Mouse (Mus musculus) adrenal gland, postnatal 10 days (tissue): ENCODE measurements around the gene Tmem219. TPM values are rescaled to one million over a fixed set of nuclear protein-coding genes. Genes with fewer than 3 reads are reported as not detected.

ENCODE experiments used
- DNase-seq: peaks from one replicate; pipeline ENCODE4 v3.0.0; 2021; ENCODE audit warnings: mixed read lengths
- total RNA-seq, 2 experiments: library from RNA; stranded (reverse); gene quantifications; 2 replicates each; pipeline ENCODE4 v1.2.3; 2021

The Tmem219 gene
- total RNA-seq, 2 experiments from 2014 or later = 32.1 to 32.3 TPM

DNA sequence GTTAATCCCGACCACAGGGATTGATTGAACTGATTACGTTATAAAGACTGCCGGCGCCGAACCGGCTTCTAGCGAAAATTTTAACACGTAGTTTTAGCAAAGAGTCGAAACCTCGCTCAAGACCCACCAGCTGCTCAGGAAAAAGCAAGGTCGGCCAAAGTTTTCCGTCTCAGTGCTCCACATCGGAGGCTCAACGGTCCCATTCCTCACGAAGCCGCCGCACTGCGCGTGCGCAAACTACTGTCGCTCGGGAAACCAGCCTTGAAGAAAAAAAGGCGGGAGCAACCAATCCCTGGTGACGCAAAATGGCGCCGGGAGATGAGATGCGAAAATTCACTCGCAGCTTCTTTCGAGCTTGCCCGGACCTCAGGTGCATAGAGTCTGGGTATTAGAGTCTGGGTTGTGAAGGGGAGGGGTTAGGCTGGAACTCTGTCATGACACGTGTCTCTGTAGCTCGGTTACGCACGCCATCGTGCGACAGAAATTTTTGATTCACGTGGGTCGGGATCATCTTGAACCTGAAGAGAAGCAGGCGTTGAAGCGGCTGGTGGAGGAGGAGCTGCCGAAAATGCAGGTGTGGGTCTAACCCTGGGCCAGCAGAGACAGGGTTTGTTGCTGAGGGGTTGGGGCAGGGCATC, 60.5 kb downstream of the Tmem219 start, which contains the start of gene Ino80e:
Gene Ino80e, minus strand, starts transcription at position 231 of the 638 bp plus-strand sequence.
- peak; percentile 94 for DNase-seq

DNA sequence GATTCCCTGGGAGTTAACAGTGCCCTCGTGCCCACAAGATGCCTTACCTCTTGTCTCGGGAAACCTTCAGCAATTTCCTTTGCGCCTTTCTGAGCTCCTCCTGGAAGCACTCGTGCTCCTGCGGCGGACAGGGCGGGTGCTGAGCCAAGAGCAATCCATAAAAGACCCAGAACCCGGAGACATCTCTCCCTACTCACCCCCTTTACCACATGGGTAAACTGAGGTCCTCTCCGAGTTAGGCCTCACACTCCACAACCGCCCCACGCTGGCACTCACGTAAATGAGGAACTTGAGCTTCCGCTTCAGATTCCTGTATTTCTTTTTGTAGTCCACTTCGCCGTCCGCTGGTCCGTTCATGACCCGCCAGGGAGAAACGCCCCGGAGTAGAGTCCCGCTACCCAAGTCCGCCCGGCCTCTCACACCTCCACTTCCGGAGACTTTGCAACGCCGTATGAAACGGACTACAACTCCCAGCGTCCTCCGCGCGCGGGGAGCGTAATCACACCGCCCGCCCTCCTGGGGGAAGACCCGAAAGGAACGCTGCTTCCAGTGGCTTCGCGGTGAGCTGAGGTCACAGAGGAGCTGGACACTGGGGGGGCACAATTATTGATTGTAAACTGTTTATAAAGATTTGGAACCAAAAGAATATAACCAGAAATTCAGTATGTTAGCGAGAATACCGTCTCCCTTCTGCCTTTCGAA, 61.1 kb downstream of the Tmem219 start, which contains the start of gene Hirip3:
Gene Hirip3, plus strand, starts transcription at position 544 of the 702 bp plus-strand sequence.
- DNase-seq = peak; percentile 97

DNA sequence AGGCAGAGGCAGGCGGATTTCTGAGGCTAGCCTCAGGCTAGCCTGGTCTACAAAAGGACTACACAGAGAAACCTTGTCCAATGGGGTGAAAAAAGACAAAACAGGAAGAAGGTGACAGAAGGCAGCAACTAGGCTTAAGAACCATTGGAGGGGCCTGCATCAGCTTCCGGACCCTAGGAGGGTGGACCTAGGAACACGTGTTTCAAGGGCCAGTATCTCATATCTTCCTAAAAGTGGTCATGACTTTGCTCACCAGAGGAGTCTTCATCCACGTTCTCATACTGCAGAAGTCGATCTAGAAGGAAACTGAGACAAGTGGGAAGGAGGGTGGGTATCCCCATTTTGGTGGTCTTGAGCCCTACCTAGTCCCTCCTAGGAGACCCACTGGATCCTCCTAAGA, 61.7 kb downstream of the Tmem219 start:
- no peak for DNase-seq

DNA sequence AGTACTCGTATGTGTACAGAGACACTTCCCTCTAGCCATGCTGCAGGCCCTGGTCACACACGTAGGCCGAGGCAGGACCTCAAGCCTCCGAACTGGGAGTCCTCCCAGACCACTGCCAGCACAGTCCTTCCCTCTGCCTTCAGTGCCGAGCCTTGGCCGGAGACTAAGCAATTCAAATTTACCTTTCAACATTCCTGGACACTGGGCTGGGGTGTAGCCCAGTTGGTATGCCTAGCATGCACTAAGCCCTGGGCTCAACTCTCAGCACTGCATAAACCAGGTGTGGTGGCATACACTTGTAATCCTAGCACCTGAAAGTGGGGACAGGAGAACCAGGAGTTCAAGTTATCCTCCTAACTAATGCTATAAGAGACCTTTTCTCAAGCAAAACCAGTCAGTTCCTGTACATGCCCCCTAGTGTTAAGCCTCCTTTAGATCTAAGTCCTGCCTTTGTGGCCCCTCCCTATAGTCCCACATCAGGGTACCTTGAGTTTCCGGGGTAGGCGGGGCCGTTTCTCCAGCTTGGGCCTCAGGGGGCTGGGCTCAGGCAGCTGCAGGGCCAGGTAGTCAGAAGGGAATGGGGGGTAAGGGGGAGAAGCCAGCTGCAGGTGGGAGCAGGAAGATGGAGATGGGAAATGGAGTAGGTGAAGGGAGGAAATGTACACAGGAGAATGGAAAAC, 65.8 kb downstream of the Tmem219 start:
- no peak for DNase-seq

DNA sequence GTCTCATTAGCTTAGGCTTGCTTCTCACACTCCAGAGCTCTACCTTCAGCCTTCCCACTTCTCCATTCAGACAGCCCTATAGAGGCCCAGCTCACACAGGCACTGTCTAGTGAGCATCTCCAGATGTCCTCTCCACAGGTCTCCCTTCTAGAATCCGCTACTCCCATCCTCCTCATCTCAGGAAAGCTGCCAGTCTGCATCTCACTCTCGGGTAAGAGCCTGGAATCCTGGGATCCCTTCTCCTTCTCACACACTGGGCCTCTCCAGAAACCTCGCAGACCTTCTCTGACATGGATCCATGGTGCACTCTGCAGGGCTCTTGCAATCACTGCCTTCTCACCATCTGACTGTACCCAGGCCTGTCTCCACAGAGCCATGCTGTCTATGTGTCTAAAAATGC, 67.1 kb downstream of the Tmem219 start:
- DNase-seq = no peak

DNA sequence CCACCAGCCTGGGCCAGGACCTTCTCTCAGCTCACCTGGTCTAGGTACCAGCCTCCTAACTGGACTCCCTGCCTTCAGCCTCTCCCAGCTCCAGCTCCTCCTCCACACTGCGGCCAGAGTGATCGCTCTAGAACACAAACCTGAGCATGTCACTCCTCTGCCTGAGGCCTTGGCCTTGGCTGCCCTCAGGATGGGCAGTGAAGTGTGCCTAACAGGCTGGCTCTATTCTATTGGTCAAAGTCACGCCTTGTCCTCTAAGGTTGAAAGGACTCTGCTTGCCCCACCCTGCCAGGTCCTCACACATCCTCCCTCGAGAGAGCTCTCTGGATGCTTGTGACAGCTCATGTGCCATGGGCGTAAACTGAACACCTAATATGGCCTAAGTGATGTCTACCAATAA, 69.3 kb downstream of the Tmem219 start:
- DNase-seq = no peak

DNA sequence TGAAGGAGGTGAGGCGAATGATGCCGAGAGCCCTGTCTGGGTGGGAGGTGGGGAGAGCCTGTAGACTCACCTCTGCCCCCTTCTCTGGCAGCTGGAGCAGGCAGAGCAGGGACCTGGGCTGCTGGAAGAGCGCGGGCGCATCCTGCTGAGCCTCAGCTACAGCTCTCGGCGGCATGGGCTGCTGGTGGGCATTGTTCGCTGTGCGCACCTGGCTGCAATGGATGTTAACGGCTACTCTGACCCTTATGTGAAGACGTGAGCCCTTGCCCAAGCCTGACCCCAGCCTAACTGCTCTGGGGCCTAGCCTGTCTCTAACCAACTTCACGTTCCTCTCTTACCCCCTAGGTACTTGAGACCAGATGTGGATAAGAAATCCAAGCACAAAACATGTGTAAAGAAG, 71.5 kb downstream of the Tmem219 start:
- DNase-seq = no peak

DNA sequence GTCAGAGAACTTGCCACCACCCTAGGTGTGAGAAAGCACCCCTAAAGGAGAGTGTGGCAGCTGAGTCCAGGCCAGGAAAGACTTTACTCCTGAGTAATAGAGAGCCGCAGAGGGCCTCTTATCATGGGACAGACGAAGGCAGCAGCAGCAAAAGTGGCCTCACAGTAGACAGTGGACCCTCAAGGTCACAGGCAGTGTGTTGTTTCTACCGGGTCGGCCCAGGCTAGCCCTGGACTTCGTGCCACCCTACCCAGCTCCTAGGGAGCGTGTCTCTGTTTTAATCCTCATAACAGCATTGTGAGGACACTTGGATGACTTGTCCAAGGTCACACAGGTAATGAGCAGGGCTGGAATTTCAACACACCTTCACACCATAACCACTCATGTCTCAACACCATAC, 72.6 kb downstream of the Tmem219 start:
- DNase-seq = no peak

DNA sequence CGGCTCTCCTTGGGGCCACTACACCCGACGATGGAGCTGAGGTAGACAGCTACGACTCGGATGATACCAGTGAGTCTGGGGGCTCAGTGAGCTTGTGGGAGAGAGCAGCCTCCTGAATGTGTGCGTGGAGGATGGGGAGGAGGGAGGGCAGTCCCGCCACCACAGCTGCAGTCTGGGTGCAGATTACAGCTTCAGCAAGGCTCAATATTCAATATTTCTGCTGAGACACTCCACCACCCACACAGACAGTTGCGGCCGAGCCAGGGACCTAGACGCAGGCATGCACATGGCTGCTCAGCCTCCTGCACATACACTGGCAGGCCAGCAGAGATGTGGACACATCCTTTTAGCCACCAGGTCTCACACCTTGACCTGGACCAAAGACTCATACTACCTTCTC, 73.9 kb downstream of the Tmem219 start:
- no peak for DNase-seq

DNA sequence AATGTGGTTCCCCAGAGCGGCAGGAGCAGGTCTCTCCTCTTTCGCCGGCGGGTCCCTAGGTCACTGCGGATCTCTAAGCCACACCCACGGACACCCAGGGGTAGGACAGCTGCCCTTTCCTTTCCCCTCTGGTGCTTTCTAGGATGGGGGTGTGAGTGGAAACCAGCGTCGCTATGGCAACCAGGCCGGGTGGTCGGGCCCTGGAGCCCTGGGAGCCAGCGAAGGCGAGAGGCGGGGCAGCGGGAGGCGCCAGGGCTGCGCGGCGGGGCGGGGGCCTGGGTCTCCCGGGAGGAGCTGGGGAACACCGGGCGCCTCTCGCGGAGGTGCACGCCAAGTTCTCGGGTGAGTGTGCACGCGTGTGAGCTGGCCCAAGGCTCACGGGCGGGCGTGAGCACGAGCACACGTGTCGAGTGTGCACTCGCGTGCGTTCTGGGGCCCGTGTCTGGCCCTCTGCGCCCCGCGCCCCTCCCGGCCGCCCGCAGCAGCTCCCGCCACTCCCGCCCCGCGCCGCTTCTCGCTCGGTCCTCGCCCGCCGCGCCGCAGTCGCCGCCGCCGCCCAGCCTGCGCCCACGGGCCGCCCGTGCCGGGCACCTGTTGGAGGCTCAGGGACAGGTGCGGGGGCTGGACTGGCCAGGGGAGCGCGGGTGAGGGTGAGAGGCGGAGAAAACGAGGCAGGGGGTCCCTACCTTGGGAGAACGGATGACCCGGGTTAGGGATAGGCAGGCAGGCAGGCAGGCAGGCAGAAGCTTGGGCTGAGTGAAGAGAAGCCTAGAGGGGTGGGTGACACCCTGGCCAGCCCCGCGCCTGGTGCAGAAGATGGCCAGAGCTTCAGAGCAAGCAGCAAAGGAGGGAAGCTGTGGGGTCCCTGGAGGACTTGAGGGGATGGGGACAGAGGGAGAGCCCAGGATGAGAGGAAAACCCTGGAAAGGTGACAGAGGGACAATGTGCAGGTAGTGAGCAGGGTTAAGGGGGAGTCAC, 75.0 kb downstream of the Tmem219 start:
- peak; percentile 43 for DNase-seq

DNA sequence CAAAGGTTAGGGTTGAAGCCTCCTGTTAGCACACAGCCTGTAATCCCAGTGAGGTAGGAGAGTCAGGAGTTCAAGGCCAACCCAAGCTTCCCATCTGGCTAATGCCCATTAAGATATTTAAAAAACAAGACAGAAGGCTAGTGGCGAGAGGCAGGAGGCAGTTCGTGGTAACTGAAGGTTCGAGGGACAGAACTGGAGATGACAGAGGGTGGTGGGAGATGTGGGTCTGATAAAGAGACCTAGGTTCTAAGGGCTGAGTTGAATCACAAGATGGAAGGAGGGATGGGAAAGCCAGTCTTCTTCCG, 75.6 kb downstream of the Tmem219 start, which contains the start of gene Doc2a:
Gene Doc2a, plus strand, starts transcription at position 301 of the 305 bp plus-strand sequence.
- no peak for DNase-seq

DNA sequence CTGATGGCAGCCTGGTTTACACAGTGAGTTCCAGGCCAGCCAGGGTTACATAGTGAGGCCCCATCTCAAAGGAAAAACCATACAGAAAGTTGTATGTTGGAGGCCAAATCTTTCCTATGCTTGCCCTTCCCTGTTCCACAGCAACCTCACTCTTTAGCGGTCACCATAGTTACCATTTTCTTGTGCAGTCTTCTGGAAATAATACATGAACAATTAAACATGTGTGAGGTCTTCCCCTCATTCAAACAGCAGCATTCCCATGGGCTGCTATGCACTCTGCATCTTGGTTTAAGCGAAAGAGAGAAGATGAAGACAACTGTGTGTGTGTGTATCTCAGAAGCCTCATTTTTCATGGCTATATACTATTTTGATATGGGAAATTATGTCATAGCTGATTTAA, 77.2 kb downstream of the Tmem219 start:
- no peak for DNase-seq

DNA sequence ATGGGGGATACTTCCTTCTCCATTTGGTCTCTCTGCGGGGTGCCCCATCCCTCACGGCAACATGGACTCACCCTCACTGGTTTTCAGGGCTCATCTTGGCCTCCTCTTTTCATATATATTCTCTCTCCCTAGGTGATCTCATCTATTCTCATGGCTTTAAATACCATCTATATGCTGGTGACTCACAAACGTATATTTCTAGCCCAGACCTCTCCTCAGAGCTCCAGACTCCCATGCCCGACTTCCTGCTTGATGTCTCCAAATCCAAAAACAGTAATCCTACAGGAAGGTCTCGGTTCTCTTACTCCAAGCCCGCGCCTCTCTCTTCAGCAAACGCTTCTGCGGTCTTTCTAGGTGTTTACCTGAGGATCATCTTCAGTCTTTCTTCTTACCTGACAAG, 79.4 kb downstream of the Tmem219 start:
- DNase-seq = no peak

Other genes starting within 250 kb of the Tmem219 start
- 100 to 1,000 TPM in 1 of 2 experiments, 10 to 100 TPM in 1; 53.9 to 125 TPM for gene Sult1a1, start 246.5 kb downstream of the Tmem219 start, total RNA-seq
- gene Bola2, start 227.5 kb downstream of the Tmem219 start, total RNA-seq = 10 to 100 TPM; 67.6 to 81.0 TPM
- 10 to 100 TPM in 1 of 2 experiments, 1 to 10 TPM in 1; 8.2 to 15.0 TPM for gene Slx1b, start 227.1 kb downstream of the Tmem219 start, total RNA-seq
- gene Coro1a, start 215.1 kb downstream of the Tmem219 start, total RNA-seq = 10 to 100 TPM; 36.1 to 39.3 TPM
- 100 to 1,000 TPM; 125 to 158 TPM for gene Mapk3, start 163.3 kb downstream of the Tmem219 start, total RNA-seq
- 1 to 10 TPM; 3.4 to 8.6 TPM for gene Gdpd3, start 156.6 kb downstream of the Tmem219 start, total RNA-seq
- gene Ypel3, start 146.0 kb downstream of the Tmem219 start, total RNA-seq = 100 to 1,000 TPM; 140 to 147 TPM
- 1 to 10 TPM in 1 of 2 experiments, under 1 TPM in 1; 0.60 to 1.2 TPM for gene Tbx6, start 141.4 kb downstream of the Tmem219 start, total RNA-seq
- 100 to 1,000 TPM; 103 to 107 TPM for gene Ppp4c, start 130.4 kb downstream of the Tmem219 start, total RNA-seq
- gene Fam57b, start 125.2 kb downstream of the Tmem219 start, total RNA-seq = 10 to 100 TPM; 29.0 to 36.1 TPM
- not detected for gene 4930451I11Rik, start 91.3 kb downstream of the Tmem219 start, total RNA-seq
- 1 to 10 TPM in 1 of 2 experiments, under 1 TPM in 1; 0.82 to 1.0 TPM for gene Doc2a, start 75.5 kb downstream of the Tmem219 start, total RNA-seq
- gene Hirip3, start 60.9 kb downstream of the Tmem219 start, total RNA-seq = 10 to 100 TPM; 21.2 to 28.6 TPM
- 10 to 100 TPM; 35.4 to 45.6 TPM for gene Ino80e, start 60.5 kb downstream of the Tmem219 start, total RNA-seq
- 10 to 100 TPM; 69.7 to 85.8 TPM for gene Taok2, start 38.2 kb downstream of the Tmem219 start, total RNA-seq
- gene Kctd13, start 6.0 kb upstream of the Tmem219 start, total RNA-seq = 10 to 100 TPM; 18.4 to 23.0 TPM
- gene Asphd1, start 26.7 kb upstream of the Tmem219 start, total RNA-seq = 1 to 10 TPM; 1.9 to 2.0 TPM
- gene Sez6l2, start 27.6 kb upstream of the Tmem219 start, total RNA-seq = 10 to 100 TPM; 38.8 to 58.2 TPM
- gene Cdipt, start 53.0 kb upstream of the Tmem219 start, total RNA-seq = 10 to 100 TPM; 70.6 to 76.4 TPM
- gene Cdiptos, start 53.2 kb upstream of the Tmem219 start, total RNA-seq = 1 to 10 TPM; 1.6 to 2.7 TPM
- 10 to 100 TPM; 55.7 to 60.9 TPM for gene Mvp, start 91.7 kb upstream of the Tmem219 start, total RNA-seq
- not detected for gene Pagr1b, start 93.6 kb upstream of the Tmem219 start, total RNA-seq
- 10 to 100 TPM; 10.1 to 19.1 TPM for gene Pagr1a, start 94.4 kb upstream of the Tmem219 start, total RNA-seq
- 10 to 100 TPM; 17.7 to 22.5 TPM for gene Gm42742, start 98.2 kb upstream of the Tmem219 start, total RNA-seq
- 1 to 10 TPM; 3.1 to 5.8 TPM for gene Prrt2, start 98.3 kb upstream of the Tmem219 start, total RNA-seq
- 100 to 1,000 TPM; 135 to 159 TPM for gene Maz, start 104.1 kb upstream of the Tmem219 start, total RNA-seq
- 10 to 100 TPM; 21.6 to 28.7 TPM for gene Kif22, start 119.6 kb upstream of the Tmem219 start, total RNA-seq
- under 1 TPM in 1 of 2 experiments, not detected in 1; 0.51 TPM for gene Zg16, start 164.4 kb upstream of the Tmem219 start, total RNA-seq
- gene AI467606, start 168.4 kb upstream of the Tmem219 start, total RNA-seq = 1 to 10 TPM; 3.3 TPM
- 10 to 100 TPM in 1 of 2 experiments, 1 to 10 TPM in 1; 7.6 to 20.7 TPM for gene Qprt, start 199.3 kb upstream of the Tmem219 start, total RNA-seq
- gene Spn, start 214.9 kb upstream of the Tmem219 start, total RNA-seq = 1 to 10 TPM; 3.2 to 3.3 TPM